Mouse (Mus musculus): ENCODE measurements around the gene Btg3. TPM values are rescaled to one million over a fixed set of nuclear protein-coding genes. Genes with fewer than 3 reads are reported as not detected.
A peak's percentile ranks its signal among the peaks of the same experiment; 100 is the strongest.
"Not testable (repeated sequence)": the region's sequence is repeated elsewhere in the genome, so short reads cannot be mapped to it uniquely, and the experiment has no call there.

The Btg3 gene
- total RNA-seq (2021), result 34.6 and 35.5 TPM in 2 replicates
- long read RNA-seq, transcript Btg3-201 (5 exons, 1,414 nt), result major isoform, 53 of 56 reads
- long read RNA-seq, partial matches to known transcripts, result 2 of 56 reads
- long read RNA-seq, other reads (novel, unspliced or antisense), result 1 of 56 reads

- DNase-seq, result peak; percentile 93
Measured at GRCm38 (mm10) chr16:78376745-78377570, at the start of gene Btg3. Btg3 (minus strand) TSS chr16:78377192.

- DNase-seq, result no peak
Measured at GRCm38 (mm10) chr16:78417733-78418132, 40.7 kb upstream of the Btg3 start.

GRCm38 (mm10) chr16:78416500-78416899 lies 39.5 kb upstream of the Btg3 start:
- no peak for DNase-seq

- DNase-seq, result no peak
Measured at GRCm38 (mm10) chr16:78409991-78410390, 33.0 kb upstream of the Btg3 start.

GRCm38 (mm10) chr16:78407855-78408254 lies 30.9 kb upstream of the Btg3 start:
- no peak for DNase-seq

GRCm38 (mm10) chr16:78406657-78407056 lies 29.7 kb upstream of the Btg3 start:
- no peak for DNase-seq

GRCm38 (mm10) chr16:78402316-78402715 lies 25.3 kb upstream of the Btg3 start:
- no peak for DNase-seq

- DNase-seq, result no peak
Measured at GRCm38 (mm10) chr16:78399423-78399822, 22.4 kb upstream of the Btg3 start.

- no peak for DNase-seq
Measured at GRCm38 (mm10) chr16:78398734-78399133, 21.7 kb upstream of the Btg3 start.

GRCm38 (mm10) chr16:78391354-78391753 lies 14.4 kb upstream of the Btg3 start:
- no peak for DNase-seq

- DNase-seq, result no peak
Measured at GRCm38 (mm10) chr16:78389986-78390385, 13.0 kb upstream of the Btg3 start.

- no peak for DNase-seq
Measured at GRCm38 (mm10) chr16:78389122-78389521, 12.1 kb upstream of the Btg3 start.

GRCm38 (mm10) chr16:78378493-78378892 lies 1.5 kb upstream of the Btg3 start:
- no peak for DNase-seq

GRCm38 (mm10) chr16:78375821-78376691 lies 936 bp downstream of the Btg3 start:
- peak; percentile 55 for DNase-seq

- no peak for DNase-seq
Measured at GRCm38 (mm10) chr16:78375222-78375621, 1.8 kb downstream of the Btg3 start.

- DNase-seq, result no peak
Measured at GRCm38 (mm10) chr16:78373743-78374142, 3.2 kb downstream of the Btg3 start.

GRCm38 (mm10) chr16:78372786-78373185 lies 4.2 kb downstream of the Btg3 start:
- no peak for DNase-seq

GRCm38 (mm10) chr16:78371491-78372046 lies 5.4 kb downstream of the Btg3 start:
- DNase-seq, result peak; percentile 21

GRCm38 (mm10) chr16:78364554-78364953 lies 12.4 kb downstream of the Btg3 start:
- not testable (repeated sequence) for DNase-seq

GRCm38 (mm10) chr16:78361466-78361865 lies 15.5 kb downstream of the Btg3 start:
- DNase-seq, result no peak

GRCm38 (mm10) chr16:78357757-78358156 lies 19.2 kb downstream of the Btg3 start:
- DNase-seq, result no peak

GRCm38 (mm10) chr16:78347328-78347926 lies 29.6 kb downstream of the Btg3 start:
- DNase-seq, result no peak
